Mouse (Mus musculus) skeletal muscle tissue, adult 2 months (tissue): ENCODE results near the gene Jade2.

Source experiments
- DNase-seq: peaks from one replicate; pipeline ENCODE4 v3.0.0-alpha.2; 2012; ENCODE audit warnings: low read depth, low spot score

Gene Jade2

GRCm38 (mm10) chr11:51857081-51857671, at the start of gene Jade2:
TSS of gene Jade2 (minus strand) at chr11:51857653.
- DNase-seq, result peak; percentile 67

- DNase-seq, result no peak
Measured at GRCm38 (mm10) chr11:51904224-51904623, 46.8 kb upstream of the Jade2 start.

GRCm38 (mm10) chr11:51899691-51900090, 42.2 kb upstream of the Jade2 start:
- DNase-seq, result no peak

GRCm38 (mm10) chr11:51898326-51899080, 41.0 kb upstream of the Jade2 start:
- no peak for DNase-seq

- DNase-seq, result no peak
Measured at GRCm38 (mm10) chr11:51897311-51897710, 39.9 kb upstream of the Jade2 start.

- DNase-seq, result no peak
Measured at GRCm38 (mm10) chr11:51896012-51896411, 38.6 kb upstream of the Jade2 start.

GRCm38 (mm10) chr11:51885681-51886080, 28.2 kb upstream of the Jade2 start:
- DNase-seq, result peak; percentile 59

- no peak for DNase-seq
Measured at GRCm38 (mm10) chr11:51884092-51884491, 26.6 kb upstream of the Jade2 start.

- DNase-seq, result no peak
Measured at GRCm38 (mm10) chr11:51883670-51884069, 26.2 kb upstream of the Jade2 start.

GRCm38 (mm10) chr11:51881776-51882175, 24.3 kb upstream of the Jade2 start:
- DNase-seq, result no peak

- DNase-seq, result no peak
Measured at GRCm38 (mm10) chr11:51881041-51881730, 23.7 kb upstream of the Jade2 start.

GRCm38 (mm10) chr11:51876943-51877344, 19.5 kb upstream of the Jade2 start:
- DNase-seq, result peak; percentile 91

GRCm38 (mm10) chr11:51875792-51876195, 18.3 kb upstream of the Jade2 start:
- DNase-seq, result no peak

- peak; percentile 65 for DNase-seq
Measured at GRCm38 (mm10) chr11:51875086-51875485, 17.6 kb upstream of the Jade2 start.

- peak; percentile 89 for DNase-seq
Measured at GRCm38 (mm10) chr11:51874266-51875036, 17.0 kb upstream of the Jade2 start.

GRCm38 (mm10) chr11:51873141-51873540, 15.7 kb upstream of the Jade2 start:
- DNase-seq, result no peak

- DNase-seq, result no peak
Measured at GRCm38 (mm10) chr11:51867261-51867660, 9.8 kb upstream of the Jade2 start.

GRCm38 (mm10) chr11:51866020-51866419, 8.6 kb upstream of the Jade2 start:
- no peak for DNase-seq

GRCm38 (mm10) chr11:51860666-51861065, 3.2 kb upstream of the Jade2 start:
- no peak for DNase-seq

GRCm38 (mm10) chr11:51859561-51859960, 2.1 kb upstream of the Jade2 start:
- DNase-seq, result no peak

- DNase-seq, result peak; percentile 87
Measured at GRCm38 (mm10) chr11:51858528-51859051, 1.1 kb upstream of the Jade2 start.
